Mouse (Mus musculus) forebrain, embryonic 11.5 days (tissue): Measurements from ENCODE around the gene Iars2. TPM values are rescaled to one million over a fixed set of nuclear protein-coding genes. Genes with fewer than 3 reads are reported as not detected.

Experiments used
- ATAC-seq: fragments of 200-750 bp; cut with Nextera tagmentation; replicated peaks from 2 replicates; pipeline ENCODE4 v1.8.0; 2017; ENCODE audit warnings: moderate TSS enrichment; ENCODE audit not compliant: low FRiP score
- DNase-seq: peaks from one replicate; pipeline ENCODE4 v3.0.0-alpha.2; 2017; ENCODE audit warnings: low spot score
- H3K27ac ChIP-seq: fragments of 300-500 bp; sonication (generic); 2 replicates; pipeline ENCODE4 v1.5.1; 2014; ENCODE audit warnings: low read depth, low read length
- H3K27me3 ChIP-seq: fragments of 300-500 bp; sonication (generic); 2 replicates; pipeline ENCODE4 v1.6.1; 2014; ENCODE audit warnings: mild to moderate bottlenecking, low read length, mixed read lengths; ENCODE audit not compliant: control insufficient read depth, insufficient read depth
- H3K36me3 ChIP-seq: fragments of 300-500 bp; sonication (generic); 2 replicates; pipeline ENCODE4 v1.6.1; 2014; ENCODE audit warnings: mild to moderate bottlenecking, low read length, moderate library complexity, mixed read lengths; ENCODE audit not compliant: control insufficient read depth, insufficient read depth
- H3K4me1 ChIP-seq: fragments of 300-500 bp; sonication (generic); replicated peaks from 2 replicates; pipeline ENCODE4 v1.6.1; 2014; ENCODE audit warnings: low read length, mixed read lengths; ENCODE audit not compliant: control insufficient read depth, insufficient read depth
- H3K4me2 ChIP-seq: fragments of 300-500 bp; sonication (generic); 2 replicates; pipeline ENCODE4 v1.6.1; 2014; ENCODE audit warnings: low read depth, mild to moderate bottlenecking, low read length, moderate library complexity, mixed read lengths; ENCODE audit not compliant: severe bottlenecking
- H3K4me3 ChIP-seq: fragments of 300-500 bp; sonication (generic); 2 replicates; pipeline ENCODE4 v1.5.1; 2014; ENCODE audit warnings: low read depth, low read length
- H3K9ac ChIP-seq: fragments of 300-500 bp; sonication (generic); 2 replicates; pipeline ENCODE4 v1.6.1; 2014; ENCODE audit warnings: low read length
- H3K9me3 ChIP-seq: fragments of 300-500 bp; sonication (generic); 2 replicates; pipeline ENCODE4 v1.6.1; 2016; ENCODE audit warnings: low read length, mixed read lengths; ENCODE audit not compliant: control insufficient read depth
- WGBS: fragments of 180-500 bp; shearing (Covaris S2); extraction: QIAGEN DNeasy Blood & Tissue Kit; methylation state at CpG from one replicate; pipeline ENCODE4 v1.1.7; 2014; 5-methylcytosine and 5-hydroxymethylcytosine counted together
- polyA plus RNA-seq: library from polyadenylated mRNA; unstranded; fragments of >200 nt; fragmentation: Nextera tagmentation; extraction: Ambion mirVana; gene quantifications from 2 replicates; pipeline ENCODE4 v1.2.1, GENCODE M21; 2014

Iars2 gene
- polyA plus RNA-seq, 1 experiment from 2014 or later: 29.8 TPM

- Histone ChIP-seq H3K27me3 (no peaks in the 10 kb centered on the region), H3K27ac (no peak overlapping the region), H3K4me3 (no peak overlapping the region), H3K4me2 (no peak overlapping the region), H3K9me3 (no peaks in the 10 kb centered on the region), H3K36me3 (no peaks in the 10 kb centered on the region), H3K9ac (no peak overlapping the region), H3K4me1 (no peaks in the 10 kb centered on the region; the same call in 1 of the 2 replicates)
- 86% methylated on average over 4 of the region's 4 CpGs for WGBS
- ATAC-seq (no peak), DNase-seq (no peak)
Observed at GRCm38 (mm10) chr1:185358211-185358610, 29.0 kb upstream of the Iars2 start.

- Histone ChIP-seq H3K9me3 (no peaks in the 10 kb centered on the region), H3K4me2 (no peak overlapping the region), H3K27me3 (no peaks in the 10 kb centered on the region), H3K27ac (no peak overlapping the region), H3K36me3 (no peaks in the 10 kb centered on the region), H3K4me1 (no peaks in the 10 kb centered on the region), H3K4me3 (no peak overlapping the region), H3K9ac (no peak overlapping the region)
- ATAC-seq (no peak), DNase-seq (no peak)
- 93% methylated on average over 8 of the region's 8 CpGs for WGBS
Observed at GRCm38 (mm10) chr1:185356246-185356645, 27.1 kb upstream of the Iars2 start.

DNA sequence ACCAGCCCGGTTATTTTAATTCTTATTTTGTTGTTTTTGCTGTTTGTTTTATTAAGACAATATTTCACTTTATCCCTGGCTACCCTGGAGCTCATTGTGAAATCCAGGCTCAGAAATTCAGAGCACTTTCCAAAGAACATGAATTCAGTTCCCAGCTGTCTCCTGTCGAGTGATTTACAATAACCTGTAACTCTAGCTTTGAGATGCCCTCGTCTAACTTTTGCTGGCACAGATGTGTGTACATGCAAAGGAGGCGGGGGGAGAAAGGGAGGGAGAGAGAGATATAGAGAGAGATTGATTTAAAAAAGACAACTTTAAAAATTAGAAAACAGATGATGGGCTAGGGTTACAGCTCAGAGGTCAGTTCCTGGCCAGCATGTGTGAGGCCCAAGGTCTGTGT, 25.5 kb upstream of the Iars2 start:
- Histone ChIP-seq H3K9ac (no peak overlapping the region), H3K9me3 (no peaks in the 10 kb centered on the region), H3K4me2 (no peak overlapping the region), H3K4me1 (no peaks in the 10 kb centered on the region), H3K4me3 (no peak overlapping the region), H3K36me3 (no peaks in the 10 kb centered on the region; the same call in 1 of the 2 replicates), H3K27ac (no peak overlapping the region), H3K27me3 (no peaks in the 10 kb centered on the region)
- DNase-seq (no peak), ATAC-seq (no peak)
- WGBS: 87% methylated on average over 4 of the region's 4 CpGs

GRCm38 (mm10) chr1:185353351-185353750, 24.2 kb upstream of the Iars2 start:
- no peak overlapping the region for H3K4me2 ChIP-seq
- no peaks in the 10 kb centered on the region for H3K27me3 ChIP-seq
- 93% methylated on average over 8 of the region's 8 CpGs for WGBS
- no peak overlapping the region for H3K27ac ChIP-seq
- no peak for ATAC-seq
- no peaks in the 10 kb centered on the region; the same call in 1 of the 2 replicates for H3K36me3 ChIP-seq
- H3K9me3 ChIP-seq: no peaks in the 10 kb centered on the region
- H3K4me3 ChIP-seq: no peak overlapping the region
- no peak for DNase-seq
- H3K4me1 ChIP-seq: no peaks in the 10 kb centered on the region
- H3K9ac ChIP-seq: no peak overlapping the region

GRCm38 (mm10) chr1:185352151-185352550, 23.0 kb upstream of the Iars2 start:
- Histone ChIP-seq H3K36me3 (no peaks in the 10 kb centered on the region; the same call in 1 of the 2 replicates), H3K27me3 (no peaks in the 10 kb centered on the region), H3K4me2 (no peak overlapping the region), H3K4me3 (no peak overlapping the region), H3K9me3 (no peaks in the 10 kb centered on the region), H3K9ac (no peak overlapping the region), H3K27ac (no peak overlapping the region), H3K4me1 (no peaks in the 10 kb centered on the region)
- no peak for ATAC-seq
- WGBS: 92% methylated on average over 12 of the region's 12 CpGs
- DNase-seq: no peak

GRCm38 (mm10) chr1:185350611-185351010, 21.4 kb upstream of the Iars2 start:
- Histone ChIP-seq H3K36me3 (no peaks in the 10 kb centered on the region; the same call in 1 of the 2 replicates), H3K27ac (no peak overlapping the region), H3K9ac (no peak overlapping the region), H3K27me3 (no peaks in the 10 kb centered on the region), H3K4me2 (no peak overlapping the region), H3K4me1 (no peaks in the 10 kb centered on the region), H3K9me3 (no peaks in the 10 kb centered on the region), H3K4me3 (no peak overlapping the region)
- no peak for ATAC-seq
- DNase-seq: no peak
- 96% methylated on average over 4 of the region's 4 CpGs for WGBS

GRCm38 (mm10) chr1:185349741-185350140, 20.5 kb upstream of the Iars2 start:
- no peak overlapping the region for H3K9ac ChIP-seq
- no peaks in the 10 kb centered on the region for H3K27me3 ChIP-seq
- no peak overlapping the region for H3K27ac ChIP-seq
- no peaks in the 10 kb centered on the region; the same call in 1 of the 2 replicates for H3K36me3 ChIP-seq
- no peak overlapping the region for H3K4me3 ChIP-seq
- H3K9me3 ChIP-seq: no peaks in the 10 kb centered on the region
- no peak for DNase-seq
- no peak overlapping the region for H3K4me2 ChIP-seq
- H3K4me1 ChIP-seq: no peaks in the 10 kb centered on the region
- 91% methylated on average over 14 of the region's 14 CpGs for WGBS
- ATAC-seq: no peak

DNA sequence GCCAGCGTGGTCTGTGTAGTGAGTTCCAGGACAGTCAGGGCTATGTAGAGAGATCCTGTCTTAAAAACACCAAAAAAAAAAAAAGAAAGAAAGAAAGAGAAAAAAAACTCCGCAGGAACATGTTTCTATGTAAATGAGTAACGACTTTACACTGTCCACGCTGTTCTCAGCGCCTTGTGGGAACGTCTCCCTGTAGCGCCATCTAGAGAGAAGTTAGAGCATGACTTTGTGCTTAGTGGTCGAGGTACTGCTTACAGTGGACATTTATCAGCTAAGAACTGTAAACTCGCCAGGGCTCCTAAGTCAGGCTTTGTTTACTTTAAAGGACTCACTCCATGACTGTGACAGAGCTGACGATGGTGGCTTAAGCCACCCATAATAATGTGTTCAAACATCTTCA, 17.0 kb upstream of the Iars2 start:
- Histone ChIP-seq H3K27me3 (no peaks in the 10 kb centered on the region), H3K4me3 (no peak overlapping the region), H3K9ac (no peak overlapping the region), H3K36me3 (peaks cover 2% of the 10 kb centered on the region; the same call in 1 of the 2 replicates), H3K4me1 (no peaks in the 10 kb centered on the region), H3K4me2 (no peak overlapping the region), H3K27ac (no peak overlapping the region), H3K9me3 (no peaks in the 10 kb centered on the region)
- WGBS: 77% methylated on average over 10 of the region's 10 CpGs
- no peak for ATAC-seq
- DNase-seq: no peak

- ATAC-seq (no peak), DNase-seq (no peak)
- Histone ChIP-seq H3K27ac (no peak overlapping the region), H3K36me3 (peaks cover 2% of the 10 kb centered on the region; the same call in 1 of the 2 replicates), H3K4me1 (no peaks in the 10 kb centered on the region), H3K4me2 (no peak overlapping the region), H3K4me3 (no peak overlapping the region), H3K9ac (no peak overlapping the region), H3K9me3 (no peaks in the 10 kb centered on the region), H3K27me3 (no peaks in the 10 kb centered on the region)
- WGBS: 85% methylated on average over 8 of the region's 8 CpGs
Observed at GRCm38 (mm10) chr1:185343422-185343821, 14.2 kb upstream of the Iars2 start.
